Mouse (Mus musculus): Measurements from ENCODE around the gene Lrch1.

Lrch1 gene

GRCm38 (mm10) chr14:74922039-74922736, 25.5 kb downstream of the Lrch1 start:
- DNase-seq (ENCODE audit: low spot score): no peak

- no peak for DNase-seq (ENCODE audit: low spot score)
Observed at GRCm38 (mm10) chr14:74921471-74921870, 26.2 kb downstream of the Lrch1 start.

- DNase-seq (ENCODE audit: low spot score): no peak
Observed at GRCm38 (mm10) chr14:74919132-74919531, 28.5 kb downstream of the Lrch1 start.

GRCm38 (mm10) chr14:74918521-74919103, 29.1 kb downstream of the Lrch1 start:
- DNase-seq (ENCODE audit: low spot score): no peak

- DNase-seq (ENCODE audit: low spot score): no peak
Observed at GRCm38 (mm10) chr14:74917504-74918124, 30.1 kb downstream of the Lrch1 start.

GRCm38 (mm10) chr14:74916691-74917090, 31.0 kb downstream of the Lrch1 start:
- no peak for DNase-seq (ENCODE audit: low spot score)

- no peak for DNase-seq (ENCODE audit: low spot score)
Observed at GRCm38 (mm10) chr14:74916075-74916474, 31.6 kb downstream of the Lrch1 start.

GRCm38 (mm10) chr14:74915658-74916057, 32.0 kb downstream of the Lrch1 start:
- no peak for DNase-seq (ENCODE audit: low spot score)

GRCm38 (mm10) chr14:74915025-74915424, 32.7 kb downstream of the Lrch1 start:
- peak; percentile 72 for DNase-seq (ENCODE audit: low spot score)

GRCm38 (mm10) chr14:74913381-74914230, 34.1 kb downstream of the Lrch1 start:
- no peak for DNase-seq (ENCODE audit: low spot score)

- DNase-seq (ENCODE audit: low spot score): no peak
Observed at GRCm38 (mm10) chr14:74910363-74910762, 37.3 kb downstream of the Lrch1 start.

- DNase-seq (ENCODE audit: low spot score): no peak
Observed at GRCm38 (mm10) chr14:74909021-74909420, 38.7 kb downstream of the Lrch1 start.

- DNase-seq (ENCODE audit: low spot score): peak; percentile 42
Observed at GRCm38 (mm10) chr14:74908250-74908649, 39.4 kb downstream of the Lrch1 start.

GRCm38 (mm10) chr14:74907706-74908105, 40.0 kb downstream of the Lrch1 start:
- DNase-seq (ENCODE audit: low spot score): no peak

GRCm38 (mm10) chr14:74905990-74906389, 41.7 kb downstream of the Lrch1 start:
- no peak for DNase-seq (ENCODE audit: low spot score)

- DNase-seq (ENCODE audit: low spot score): no peak
Observed at GRCm38 (mm10) chr14:74904442-74904841, 43.2 kb downstream of the Lrch1 start.

GRCm38 (mm10) chr14:74903047-74903446, 44.6 kb downstream of the Lrch1 start:
- DNase-seq (ENCODE audit: low spot score): no peak

GRCm38 (mm10) chr14:74900705-74901369, 46.8 kb downstream of the Lrch1 start:
- no peak for DNase-seq (ENCODE audit: low spot score)

GRCm38 (mm10) chr14:74899953-74900704, 47.5 kb downstream of the Lrch1 start:
- no peak for DNase-seq (ENCODE audit: low spot score)

GRCm38 (mm10) chr14:74898939-74899338, 48.7 kb downstream of the Lrch1 start:
- no peak for DNase-seq (ENCODE audit: low spot score)

GRCm38 (mm10) chr14:74893693-74894092, 54.0 kb downstream of the Lrch1 start:
- no peak for DNase-seq (ENCODE audit: low spot score)

Measured in layer of hippocampus, adult 11-12 months (tissue).